Mouse (Mus musculus) testis, postnatal 14 days (tissue): Measurements from ENCODE around the gene 2310033P09Rik.

Experiments
- DNase-seq: peaks from one replicate; pipeline ENCODE4 v3.0.0; 2021; ENCODE audit warnings: low spot score

Gene 2310033P09Rik

GRCm38 (mm10) chr11:59208153-59208831, at the start of gene 2310033P09Rik:
Gene 2310033P09Rik, plus strand, starts transcription at chr11:59208321.
- peak; percentile 92 for DNase-seq

GRCm38 (mm10) chr11:59159099-59159498, 49.0 kb upstream of the 2310033P09Rik start:
- DNase-seq = no peak

DNA sequence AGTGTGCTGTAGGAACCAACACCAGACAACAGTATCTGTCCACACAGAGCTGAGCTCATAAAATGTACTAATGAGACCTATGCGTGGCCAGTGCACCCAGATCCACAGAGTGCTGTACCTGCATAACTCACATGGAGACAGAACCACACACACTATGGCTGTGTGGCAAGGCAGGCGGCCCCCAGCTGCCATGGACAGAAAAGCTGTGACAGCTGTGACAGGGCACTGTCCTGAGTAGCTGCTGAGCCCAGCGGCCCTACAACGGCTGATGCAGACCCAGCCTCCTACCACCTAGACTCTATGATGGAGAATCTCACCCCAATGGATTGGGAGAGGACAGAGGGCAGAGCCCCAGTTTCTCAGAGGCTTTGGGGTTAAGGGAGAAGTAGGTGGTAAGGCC, 48.6 kb upstream of the 2310033P09Rik start:
- no peak for DNase-seq

DNA sequence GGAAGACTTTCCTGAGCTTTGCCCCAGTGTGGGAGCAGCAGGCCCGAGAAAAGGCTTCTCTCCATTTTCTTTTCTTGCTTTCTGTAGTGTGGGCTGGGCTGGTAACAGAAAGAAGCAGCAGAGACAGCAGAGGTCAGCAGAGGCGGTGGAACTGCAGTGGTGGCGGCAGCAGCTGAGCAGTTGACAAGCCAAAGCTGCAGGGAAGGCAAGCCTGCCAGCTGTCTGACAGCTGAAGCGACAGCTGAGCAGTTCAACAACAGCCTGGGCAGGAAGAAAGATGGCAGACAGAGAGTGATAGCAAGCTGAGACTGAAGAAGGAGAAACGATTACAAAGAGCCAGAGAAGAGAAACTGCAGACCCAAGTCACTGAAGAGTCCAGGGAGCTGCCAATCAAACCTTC, 46.7 kb upstream of the 2310033P09Rik start:
- no peak for DNase-seq

DNA sequence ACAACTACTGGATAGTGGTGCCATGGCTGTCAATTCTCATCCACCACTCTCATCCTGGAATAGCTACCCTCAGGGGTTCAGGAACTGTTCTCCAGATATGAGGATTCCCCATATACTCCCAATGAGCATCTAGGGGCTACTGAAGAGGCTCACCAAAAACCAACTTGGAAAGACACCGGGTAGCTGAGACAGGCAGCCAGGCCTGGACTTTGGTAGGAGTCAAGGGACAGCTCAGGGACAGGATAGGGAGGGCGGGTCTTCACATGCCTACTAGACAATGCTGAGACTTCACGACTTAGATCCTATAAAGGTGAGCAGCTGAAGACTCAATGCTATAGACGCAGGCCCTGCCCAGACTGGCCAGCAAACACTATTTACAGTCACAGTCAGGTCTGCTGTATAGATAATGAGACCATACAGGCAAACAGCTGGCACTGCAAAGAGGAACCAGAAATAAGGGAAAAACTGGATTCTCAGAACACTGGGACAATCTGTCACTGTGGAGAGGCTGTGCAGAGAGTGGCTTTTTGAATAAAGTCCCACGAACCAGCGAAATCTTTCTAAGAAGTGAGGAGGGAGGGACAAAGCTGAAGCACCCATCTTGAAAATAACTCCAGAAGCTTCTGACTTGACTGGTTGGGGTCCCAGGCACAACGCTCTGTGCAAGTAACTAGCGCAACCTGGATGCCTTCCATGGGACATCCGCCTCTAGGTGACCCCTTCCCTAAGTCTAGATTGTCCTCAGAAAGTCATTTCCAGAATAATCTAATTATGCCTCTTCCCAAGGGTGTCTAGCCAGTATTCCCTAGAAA, 45.5 kb upstream of the 2310033P09Rik start:
- DNase-seq = no peak

DNA sequence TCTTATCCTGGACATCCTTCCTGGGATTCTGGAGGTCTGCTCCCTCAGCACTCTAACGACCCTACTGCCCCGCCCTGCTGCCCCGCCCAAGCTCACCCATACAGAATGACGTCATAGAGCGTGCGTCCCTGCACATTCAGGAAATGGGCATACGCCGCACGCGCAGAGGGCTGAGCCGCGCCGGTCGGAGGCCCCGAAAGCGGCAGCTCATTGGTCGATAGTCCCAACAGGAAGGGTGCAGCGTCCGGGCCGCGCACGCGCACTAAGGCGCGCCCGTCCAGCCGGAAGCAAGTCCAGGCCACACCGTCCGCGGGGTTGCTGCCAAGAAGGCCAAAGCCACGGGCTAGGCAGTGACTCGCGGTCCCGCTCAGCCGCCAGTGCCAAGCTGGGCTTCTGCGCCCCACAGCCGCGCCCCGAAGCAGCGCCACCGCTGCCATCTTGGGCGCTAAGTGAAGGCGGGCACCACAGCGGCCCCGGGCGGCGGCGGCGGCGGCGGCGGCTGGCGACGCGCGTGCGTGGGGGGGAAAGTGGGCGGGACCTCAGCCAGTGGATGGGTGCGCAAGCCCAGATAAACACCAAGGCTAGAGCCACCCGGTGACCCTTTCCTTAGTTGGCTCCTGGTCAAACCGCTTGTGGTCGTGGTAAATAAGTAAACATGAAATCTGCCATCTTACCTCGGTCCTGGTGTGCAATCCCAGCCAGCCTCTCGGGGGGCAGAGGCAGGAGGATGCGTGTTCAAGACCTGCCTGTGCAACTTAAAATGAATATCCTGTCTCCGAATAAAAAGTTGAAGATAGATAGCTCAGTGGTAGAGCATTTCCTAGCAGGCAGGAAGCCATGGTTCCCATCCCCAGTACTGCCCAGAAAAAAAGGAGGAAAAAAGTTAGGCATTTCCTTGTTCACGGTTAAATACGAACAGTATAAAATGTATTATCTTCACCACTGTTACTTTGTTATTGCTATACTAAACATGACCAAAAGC, 44.6 kb upstream of the 2310033P09Rik start, which contains the start of gene Iba57:
TSS of gene Iba57 (minus strand) at position 485 of the 982 bp plus-strand sequence.
- peak; percentile 99 for DNase-seq

DNA sequence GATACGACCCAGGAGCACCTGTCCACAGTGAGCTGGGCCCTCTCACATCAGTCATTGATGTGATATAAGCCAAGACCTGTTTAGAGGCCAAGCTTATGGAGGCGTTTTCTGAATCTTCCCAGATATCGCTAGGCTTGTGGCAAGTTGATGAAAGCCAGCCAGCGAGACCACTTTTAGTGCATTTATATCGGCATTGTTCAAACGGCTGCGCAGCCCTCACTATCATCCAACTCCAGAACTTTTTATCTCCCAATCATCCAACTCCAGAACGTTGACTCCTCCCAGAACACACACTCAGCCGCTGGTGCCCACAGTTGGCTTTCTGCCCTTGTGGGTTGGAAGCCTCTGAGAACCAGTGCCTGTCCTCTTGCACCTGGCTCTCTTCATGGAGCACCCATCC, 43.7 kb upstream of the 2310033P09Rik start:
- no peak for DNase-seq

GRCm38 (mm10) chr11:59165616-59166241, 42.4 kb upstream of the 2310033P09Rik start:
- no peak for DNase-seq

- no peak for DNase-seq
These were observed 38.3 kb upstream of the 2310033P09Rik start for GRCm38 (mm10) chr11:59169807-59170206.

DNA sequence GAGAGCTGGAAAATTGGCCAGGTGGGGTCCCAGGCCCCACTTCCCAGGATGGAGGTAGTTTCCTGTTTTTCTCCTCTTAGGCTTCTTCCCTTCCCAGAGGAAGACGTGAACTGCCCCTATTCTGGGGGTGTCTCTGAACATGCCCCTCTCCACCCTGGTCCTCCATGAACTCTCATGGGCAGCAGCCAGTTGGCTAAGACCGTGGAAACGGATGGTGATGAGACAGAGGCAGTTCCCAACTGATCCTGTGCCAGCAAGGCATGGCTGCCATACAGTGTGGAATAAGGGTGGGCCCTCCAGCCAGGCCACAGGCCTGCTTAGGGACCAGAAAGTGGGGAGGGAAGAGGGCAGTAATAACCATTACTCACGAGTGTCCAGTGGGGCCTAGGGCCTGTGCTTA, 37.6 kb upstream of the 2310033P09Rik start:
- no peak for DNase-seq

GRCm38 (mm10) chr11:59174189-59174838, 33.8 kb upstream of the 2310033P09Rik start:
- no peak for DNase-seq

- no peak for DNase-seq
These were observed 31.6 kb upstream of the 2310033P09Rik start for GRCm38 (mm10) chr11:59176475-59176874.

DNA sequence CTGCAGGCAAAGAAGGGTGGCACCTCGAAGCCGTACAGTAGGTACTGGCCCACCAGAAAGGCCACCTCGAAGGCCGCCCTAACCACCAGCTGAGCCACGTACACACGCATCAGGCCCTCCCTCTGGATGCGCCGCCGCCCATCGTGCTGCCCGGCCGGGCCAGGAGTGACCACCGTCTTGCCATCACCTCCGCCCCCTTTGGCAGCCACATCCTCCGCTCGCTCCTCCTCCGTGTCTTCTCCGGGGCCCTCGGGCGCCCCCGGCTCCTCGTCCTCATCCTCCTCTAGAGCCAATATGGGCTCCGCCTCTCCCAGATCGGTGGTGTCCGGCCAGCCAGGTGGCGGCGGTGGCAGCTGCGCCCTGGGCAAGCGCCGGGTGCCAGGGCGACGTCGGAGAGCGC, 31.2 kb upstream of the 2310033P09Rik start:
- DNase-seq = no peak

GRCm38 (mm10) chr11:59182864-59183331, 25.2 kb upstream of the 2310033P09Rik start, which contains the start of gene Gjc2:
Gene Gjc2, minus strand, starts transcription at chr11:59183213.
- DNase-seq = peak; percentile 54

GRCm38 (mm10) chr11:59183821-59184220, 24.3 kb upstream of the 2310033P09Rik start:
- DNase-seq = peak; percentile 47

DNA sequence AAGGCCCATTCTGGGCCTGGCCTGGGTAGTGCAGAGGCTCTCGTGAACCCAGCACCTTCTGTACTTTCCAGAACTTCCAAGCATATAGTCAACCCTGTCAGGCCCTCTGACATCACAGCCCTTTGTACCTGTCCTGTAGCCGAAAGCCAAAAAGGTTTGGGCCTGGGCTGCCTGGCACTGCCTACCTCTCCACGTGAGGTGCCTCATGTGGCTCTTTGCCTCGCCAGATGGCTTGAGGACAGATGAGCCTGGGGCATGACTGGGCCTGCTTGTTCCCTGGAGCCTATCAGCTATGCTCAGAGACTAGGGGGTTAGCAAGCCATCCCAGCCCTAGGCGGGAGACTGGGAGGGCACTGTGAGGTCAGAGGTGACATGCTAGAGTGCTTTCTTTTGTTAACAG, 22.6 kb upstream of the 2310033P09Rik start:
- DNase-seq = no peak

DNA sequence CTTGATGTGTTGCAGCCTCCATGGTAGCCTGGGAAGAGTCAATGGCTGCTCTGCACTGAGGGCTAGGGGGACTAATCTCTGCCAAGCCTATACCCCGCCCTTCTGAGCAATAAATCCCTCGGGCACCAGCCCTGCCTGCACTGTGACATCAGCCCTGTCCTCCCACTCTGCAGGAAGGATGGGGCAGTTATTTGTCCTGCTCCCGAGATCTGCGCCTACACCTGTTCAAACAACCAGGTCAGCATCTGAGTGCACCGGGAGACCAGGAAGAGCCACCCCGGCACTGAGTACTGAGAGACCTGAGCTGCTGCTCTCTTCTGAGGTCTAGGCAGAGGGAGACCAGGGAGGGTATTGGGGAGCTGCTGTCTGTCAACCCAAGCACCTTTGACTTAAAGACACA, 20.4 kb upstream of the 2310033P09Rik start:
- no peak for DNase-seq

GRCm38 (mm10) chr11:59191231-59192058, 16.7 kb upstream of the 2310033P09Rik start:
- peak; percentile 91 for DNase-seq

DNA sequence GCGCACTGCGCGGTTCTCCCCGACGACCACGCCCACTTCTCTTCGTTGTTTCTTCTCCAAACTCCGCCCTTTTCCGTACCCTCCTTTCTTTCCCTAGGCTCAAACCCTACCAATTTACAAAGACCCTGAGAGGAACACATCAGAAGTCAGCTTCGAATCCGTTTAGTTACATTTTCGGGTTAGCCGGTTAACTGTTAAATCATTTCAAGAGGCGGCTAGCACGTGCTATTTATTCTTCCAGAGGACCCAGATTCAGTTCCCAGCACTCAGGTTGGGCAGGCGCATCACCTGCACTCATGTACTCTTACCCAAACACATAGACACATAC, 16.1 kb upstream of the 2310033P09Rik start, which contains the start of gene Guk1:
TSS of gene Guk1 (minus strand) at position 154 of the 328 bp plus-strand sequence.
- no peak for DNase-seq

DNA sequence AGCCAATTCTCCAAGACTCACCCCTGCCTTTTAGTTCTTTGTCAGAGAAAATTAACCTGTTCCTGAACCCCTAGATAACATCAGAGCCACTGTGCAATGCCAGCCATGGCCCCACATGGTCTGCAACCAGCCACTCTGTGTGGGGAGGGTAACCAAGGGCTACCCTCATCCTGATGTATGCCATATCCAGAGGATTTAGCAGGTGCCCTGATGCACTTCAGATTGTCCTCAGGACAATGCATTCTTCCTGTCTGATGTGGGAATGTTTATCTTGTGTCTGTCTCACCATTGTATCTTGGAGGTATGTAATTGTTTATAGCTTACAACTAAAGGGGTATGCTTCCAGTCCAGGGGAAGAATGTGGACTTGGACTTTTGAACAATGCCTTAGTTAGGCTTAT, 11.9 kb upstream of the 2310033P09Rik start:
- DNase-seq = no peak
